Mouse (Mus musculus) forebrain, embryonic 14.5 days (tissue): ENCODE measurements around the gene Col4a6. TPM values are rescaled to one million over a fixed set of nuclear protein-coding genes. Genes with fewer than 3 reads are reported as not detected.

ENCODE experiments used
- ATAC-seq: fragments of 200-750 bp; cut with Nextera tagmentation; 2 replicates; pipeline ENCODE4 v1.8.0; 2017; ENCODE audit warnings: mild to moderate bottlenecking, moderate library complexity
- DNase-seq: peaks from one replicate; pipeline ENCODE4 v3.0.0-alpha.2; 2015; ENCODE audit warnings: low spot score
- H3K27ac ChIP-seq: fragments of 300-500 bp; sonication (generic); 2 replicates; pipeline ENCODE4 v1.5.1; 2014; ENCODE audit warnings: low read depth, mild to moderate bottlenecking, control low read depth, low read length, moderate library complexity
- H3K27me3 ChIP-seq: fragments of 300-500 bp; sonication (generic); replicated peaks from 2 replicates; pipeline ENCODE4 v1.6.1; 2014; ENCODE audit warnings: low read length, control low read depth, mixed read lengths; ENCODE audit not compliant: control insufficient read depth, insufficient read depth
- H3K36me3 ChIP-seq: fragments of 300-500 bp; sonication (generic); 2 replicates; pipeline ENCODE4 v1.6.1; 2014; ENCODE audit warnings: low read length, control low read depth; ENCODE audit not compliant: control insufficient read depth, insufficient read depth
- H3K4me1 ChIP-seq: fragments of 300-500 bp; sonication (generic); 2 replicates; pipeline ENCODE4 v1.6.1; 2014; ENCODE audit warnings: antibody characterized with exemption, low read length, control low read depth; ENCODE audit not compliant: control insufficient read depth, insufficient read depth
- H3K4me2 ChIP-seq: fragments of 300-500 bp; sonication (generic); 2 replicates; pipeline ENCODE4 v1.6.1; 2014; ENCODE audit warnings: mild to moderate bottlenecking, control low read depth, low read length
- H3K4me3 ChIP-seq: fragments of 300-500 bp; sonication (generic); 2 replicates; pipeline ENCODE4 v1.5.1; 2014; ENCODE audit warnings: low read depth, low read length, control low read depth
- H3K9ac ChIP-seq: fragments of 300-500 bp; sonication (generic); 2 replicates; pipeline ENCODE4 v1.6.1; 2014; ENCODE audit warnings: mild to moderate bottlenecking, low read length, control low read depth, moderate library complexity
- H3K9me3 ChIP-seq: fragments of 300-500 bp; sonication (generic); replicated peaks from 2 replicates; pipeline ENCODE4 v1.6.1; 2016; ENCODE audit warnings: low read length, control low read depth, mixed read lengths; ENCODE audit not compliant: control insufficient read depth
- WGBS: fragments of 180-500 bp; shearing (Covaris S2); extraction: QIAGEN DNeasy Blood & Tissue Kit; methylation state at CpG from one replicate; pipeline ENCODE4 v1.1.7; 2014; 5-methylcytosine and 5-hydroxymethylcytosine counted together
- polyA plus RNA-seq: library from polyadenylated mRNA; unstranded; fragments of >200 nt; fragmentation: Nextera tagmentation; extraction: Ambion mirVana; gene quantifications from 2 replicates; pipeline ENCODE4 v1.2.1, GENCODE M21; 2014

Gene Col4a6
- polyA plus RNA-seq, 1 experiment from 2014 or later, result 1.3 TPM

DNA sequence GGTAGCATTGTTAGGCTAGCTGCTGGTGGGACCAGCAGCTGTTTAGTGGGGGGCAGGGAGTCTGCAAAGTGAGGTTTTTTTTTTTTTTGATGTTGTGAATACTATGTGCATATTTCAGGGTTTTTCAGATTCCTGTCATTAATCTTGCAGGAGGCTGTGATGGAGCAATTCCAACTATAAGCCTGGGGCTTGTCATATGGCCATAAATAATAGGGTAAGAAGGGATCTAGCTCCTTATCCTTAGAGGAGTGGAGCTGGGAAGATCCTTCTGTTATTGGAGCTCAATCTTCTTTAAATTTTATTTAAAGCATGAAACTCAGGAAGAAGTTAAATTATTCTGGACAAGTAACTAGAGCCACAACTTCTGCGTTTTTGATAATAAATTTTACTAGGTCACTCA lies 157.7 kb downstream of the Col4a6 start:
- 82% methylated on average over 1 of the region's 1 CpGs for WGBS
- Histone ChIP-seq H3K4me2 (no peak overlapping the region), H3K27ac (no peak overlapping the region), H3K4me3 (no peak overlapping the region), H3K27me3 (no peaks in the 10 kb centered on the region), H3K4me1 (no peaks in the 10 kb centered on the region), H3K9me3 (no peaks in the 10 kb centered on the region), H3K9ac (no peak overlapping the region), H3K36me3 (no peaks in the 10 kb centered on the region)
- DNase-seq (no peak), ATAC-seq (no peak)

DNA sequence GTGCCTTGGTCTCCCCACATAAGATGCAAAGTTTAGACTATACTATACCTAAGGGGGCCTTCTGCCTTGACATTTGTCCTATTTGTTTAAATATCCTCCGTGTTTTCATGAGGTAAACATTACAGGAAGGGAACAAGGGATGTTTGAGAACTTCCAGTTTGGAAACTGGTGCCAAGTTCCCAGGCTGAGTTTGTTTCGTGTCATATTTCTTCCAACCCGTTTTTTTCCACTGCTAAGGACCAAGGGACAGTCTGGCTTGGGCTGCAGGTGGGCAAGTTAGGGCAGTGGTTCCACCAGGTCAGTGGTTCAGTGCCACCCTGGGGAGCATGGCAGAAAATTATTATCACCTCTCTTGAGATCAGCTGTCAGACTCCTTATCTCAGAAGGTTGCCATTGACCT lies 158.1 kb downstream of the Col4a6 start:
- no peak overlapping the region for H3K4me2 ChIP-seq
- no peak overlapping the region for H3K4me3 ChIP-seq
- no peak overlapping the region for H3K9ac ChIP-seq
- no peak for ATAC-seq
- H3K27me3 ChIP-seq, result no peaks in the 10 kb centered on the region
- no peaks in the 10 kb centered on the region for H3K4me1 ChIP-seq
- H3K9me3 ChIP-seq, result no peaks in the 10 kb centered on the region
- H3K27ac ChIP-seq, result no peak overlapping the region
- WGBS, result 51% methylated on average over 3 of the region's 3 CpGs
- DNase-seq, result no peak
- H3K36me3 ChIP-seq, result no peaks in the 10 kb centered on the region

DNA sequence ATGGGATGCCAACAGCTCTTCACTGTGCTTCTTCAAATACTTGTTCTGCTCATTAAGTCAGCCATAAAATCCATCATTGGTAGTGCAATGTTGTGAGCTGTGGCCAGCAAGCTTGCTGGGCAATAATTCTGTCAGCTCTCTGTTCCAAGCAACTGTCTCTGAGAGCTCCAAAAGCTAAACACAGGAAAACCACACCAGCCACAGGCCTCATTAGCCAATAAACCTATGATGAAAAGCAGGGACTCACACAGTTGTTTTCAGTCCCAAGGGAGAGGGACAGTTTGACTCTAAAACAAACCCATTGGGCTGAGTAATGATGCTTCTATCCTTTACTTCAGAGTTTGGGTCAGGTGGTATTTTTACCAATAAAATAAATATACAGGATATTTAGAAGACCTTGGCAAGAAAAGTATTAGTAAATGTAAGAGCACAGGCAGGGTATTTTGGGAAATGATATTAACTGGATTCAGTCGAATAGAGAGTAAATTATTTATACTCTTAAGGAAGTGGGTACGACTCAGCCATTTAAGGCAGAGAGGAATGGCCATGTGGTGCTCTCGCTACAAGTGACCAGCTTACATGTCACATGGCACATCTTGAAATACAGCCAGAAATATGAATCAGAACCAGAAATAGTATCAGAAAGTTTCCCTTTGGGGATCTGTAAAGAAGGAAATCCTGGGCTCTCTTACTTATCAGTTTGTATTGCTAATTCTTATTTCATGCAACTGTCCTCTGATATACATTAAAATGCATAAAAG lies 181.0 kb downstream of the Col4a6 start:
- Histone ChIP-seq H3K9ac (no peak overlapping the region), H3K9me3 (no peaks in the 10 kb centered on the region), H3K4me3 (no peak overlapping the region), H3K27me3 (no peaks in the 10 kb centered on the region), H3K4me2 (no peak overlapping the region), H3K4me1 (no peaks in the 10 kb centered on the region), H3K36me3 (no peaks in the 10 kb centered on the region), H3K27ac (no peak overlapping the region)
- ATAC-seq (no peak), DNase-seq (no peak)
- WGBS, result 83% methylated on average over 3 of the region's 3 CpGs

DNA sequence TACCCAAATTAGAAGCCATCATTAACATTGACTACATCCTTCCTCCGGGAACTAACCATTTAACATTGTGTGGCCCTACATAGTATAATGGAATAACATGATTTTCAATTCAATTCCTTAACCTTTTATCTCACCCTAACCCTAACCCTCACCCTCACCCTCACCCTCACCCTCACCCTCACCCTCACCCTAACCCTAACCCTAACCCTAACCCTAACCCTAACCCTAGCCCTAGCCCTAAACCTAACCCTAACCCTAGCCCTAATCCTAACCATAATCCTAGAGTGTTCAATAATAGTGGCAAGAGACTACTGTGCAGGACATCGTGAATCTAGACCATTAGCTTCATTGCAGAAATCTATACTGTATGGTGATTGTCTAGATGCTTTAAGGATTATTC lies 197.5 kb downstream of the Col4a6 start:
- Histone ChIP-seq H3K27me3 (no peaks in the 10 kb centered on the region), H3K36me3 (no peaks in the 10 kb centered on the region), H3K4me2 (no peak overlapping the region), H3K4me3 (no peak overlapping the region), H3K4me1 (no peaks in the 10 kb centered on the region), H3K27ac (no peak overlapping the region), H3K9ac (no peak overlapping the region), H3K9me3 (no peaks in the 10 kb centered on the region)
- no peak for DNase-seq
- no peak for ATAC-seq
- WGBS, result 93% methylated on average over 2 of the region's 2 CpGs

DNA sequence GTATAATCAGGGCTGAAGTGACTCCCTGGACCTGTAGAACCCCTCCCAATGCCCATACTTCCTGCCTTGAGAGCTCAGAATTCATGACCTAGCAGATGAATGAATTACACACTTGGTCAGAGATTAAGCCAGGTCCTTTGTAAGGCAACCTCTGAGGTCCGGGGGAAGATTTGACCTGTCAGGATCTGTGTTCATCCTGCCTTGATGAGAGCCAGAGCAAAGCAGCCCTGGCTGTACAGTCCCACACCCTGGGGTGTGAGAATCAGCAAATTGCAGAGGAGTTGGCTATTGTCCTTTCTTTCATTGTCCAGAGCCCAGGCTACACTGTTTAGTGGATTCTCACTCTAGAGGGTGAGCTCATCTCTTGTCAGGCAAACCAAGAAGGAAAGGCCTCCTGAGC lies 207.9 kb downstream of the Col4a6 start:
- ATAC-seq (no peak), DNase-seq (no peak)
- no peak overlapping the region for H3K9ac ChIP-seq
- 23% methylated on average over 1 of the region's 1 CpGs for WGBS
- H3K4me2 ChIP-seq, result no peak overlapping the region
- no peak overlapping the region for H3K27ac ChIP-seq
- no peak overlapping the region for H3K4me3 ChIP-seq
- no peaks in the 10 kb centered on the region for H3K36me3 ChIP-seq
- H3K9me3 ChIP-seq, result no peaks in the 10 kb centered on the region
- no peaks in the 10 kb centered on the region for H3K4me1 ChIP-seq
- H3K27me3 ChIP-seq, result no peaks in the 10 kb centered on the region

DNA sequence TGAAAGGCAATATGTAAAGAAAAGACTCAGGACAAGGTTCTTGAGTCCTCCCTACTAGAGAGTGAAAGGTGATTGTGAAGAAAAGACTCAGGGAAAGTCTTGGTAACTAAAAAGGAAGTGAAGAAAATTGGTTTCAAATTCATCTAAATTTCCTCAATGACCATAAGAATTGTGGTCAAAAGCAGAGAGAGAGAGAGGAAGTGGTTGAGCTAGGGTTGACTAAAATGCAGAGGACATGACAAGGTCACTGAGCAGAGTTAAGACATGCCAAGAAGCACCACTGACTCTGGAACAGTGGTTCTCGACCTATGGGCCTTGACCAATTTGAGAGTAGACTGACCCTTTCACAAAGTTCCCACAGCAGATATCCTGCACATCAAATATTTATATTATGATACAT lies 224.2 kb downstream of the Col4a6 start:
- no peak for DNase-seq
- Histone ChIP-seq H3K27me3 (no peaks in the 10 kb centered on the region), H3K9me3 (no peaks in the 10 kb centered on the region), H3K36me3 (no peaks in the 10 kb centered on the region), H3K27ac (no peak overlapping the region), H3K4me3 (no peak overlapping the region), H3K4me2 (no peak overlapping the region), H3K4me1 (no peaks in the 10 kb centered on the region), H3K9ac (no peak overlapping the region)
- WGBS, result 52% methylated on average over 1 of the region's 1 CpGs
- no peak for ATAC-seq

DNA sequence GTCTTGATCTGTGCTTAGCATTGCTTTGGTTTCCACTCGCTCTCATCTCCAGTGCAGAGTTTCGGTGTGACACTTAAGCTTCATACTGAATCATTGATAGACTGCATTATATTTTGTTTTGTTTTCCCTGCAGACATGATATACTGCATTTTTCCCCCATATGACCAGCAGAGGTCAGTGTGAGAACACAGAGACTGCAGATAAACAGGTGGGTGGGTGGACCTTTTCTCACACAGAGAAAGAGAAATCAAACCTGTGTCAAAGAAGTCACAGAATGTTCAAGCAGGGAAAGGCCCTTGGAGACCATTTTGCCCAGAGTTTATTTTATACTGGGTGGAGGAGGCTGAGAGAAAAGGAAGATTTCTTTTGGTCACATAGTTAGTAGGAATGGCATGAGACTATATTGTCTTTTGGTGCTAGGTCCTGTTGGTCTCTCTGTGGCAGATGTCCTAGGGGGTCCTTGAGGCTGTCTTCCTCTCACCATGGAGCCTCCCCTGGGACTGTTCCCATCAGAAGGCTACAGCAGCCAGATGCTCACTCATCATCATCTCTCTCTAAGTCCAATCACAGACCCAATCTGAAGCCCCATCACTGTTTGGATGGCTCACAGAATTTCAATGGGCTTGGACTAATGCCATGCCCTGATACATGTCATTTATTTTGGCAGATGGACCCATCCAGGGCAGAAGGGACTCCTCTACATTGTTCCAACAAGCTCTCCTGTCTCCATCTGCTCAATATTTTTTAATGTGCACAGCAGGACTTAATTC lies 237.1 kb downstream of the Col4a6 start:
- Histone ChIP-seq H3K9ac (no peak overlapping the region), H3K27ac (no peak overlapping the region), H3K4me3 (no peak overlapping the region), H3K4me1 (no peaks in the 10 kb centered on the region), H3K4me2 (no peak overlapping the region), H3K27me3 (no peaks in the 10 kb centered on the region), H3K36me3 (no peaks in the 10 kb centered on the region), H3K9me3 (no peaks in the 10 kb centered on the region)
- ATAC-seq (no peak), DNase-seq (peak; percentile 57)
- WGBS, result 64% methylated on average over 2 of the region's 2 CpGs

DNA sequence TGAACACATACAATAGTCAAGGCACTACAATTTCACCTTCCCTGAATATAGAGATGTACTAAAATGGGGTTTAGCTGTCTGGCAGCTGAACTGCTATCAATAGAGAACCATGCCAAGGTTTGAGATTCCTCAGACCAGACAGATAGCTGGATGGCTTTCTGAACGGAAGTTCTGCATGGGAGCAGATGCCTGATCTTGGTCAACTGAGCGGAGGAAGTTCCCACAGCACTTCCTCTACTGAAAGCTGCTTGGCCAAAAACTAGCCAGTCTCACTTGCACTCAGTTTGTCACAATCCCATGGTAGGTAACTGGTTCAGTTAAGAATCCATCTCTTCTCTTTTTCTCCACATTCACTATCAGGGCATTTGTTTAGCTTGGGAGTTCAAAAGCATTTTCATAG lies 245.7 kb downstream of the Col4a6 start:
- H3K4me2 ChIP-seq, result no peak overlapping the region
- no peaks in the 10 kb centered on the region for H3K36me3 ChIP-seq
- H3K4me1 ChIP-seq, result no peaks in the 10 kb centered on the region
- no peak overlapping the region for H3K27ac ChIP-seq
- ATAC-seq (no peak), DNase-seq (no peak)
- H3K27me3 ChIP-seq, result 0 out of 2 replicates have a peak, but pooled peaks cover 2% of the 10 kb centered on the region
- WGBS, result 85% methylated on average over 2 of the region's 2 CpGs
- H3K4me3 ChIP-seq, result no peak overlapping the region
- H3K9ac ChIP-seq, result no peak overlapping the region
- no peaks in the 10 kb centered on the region for H3K9me3 ChIP-seq

DNA sequence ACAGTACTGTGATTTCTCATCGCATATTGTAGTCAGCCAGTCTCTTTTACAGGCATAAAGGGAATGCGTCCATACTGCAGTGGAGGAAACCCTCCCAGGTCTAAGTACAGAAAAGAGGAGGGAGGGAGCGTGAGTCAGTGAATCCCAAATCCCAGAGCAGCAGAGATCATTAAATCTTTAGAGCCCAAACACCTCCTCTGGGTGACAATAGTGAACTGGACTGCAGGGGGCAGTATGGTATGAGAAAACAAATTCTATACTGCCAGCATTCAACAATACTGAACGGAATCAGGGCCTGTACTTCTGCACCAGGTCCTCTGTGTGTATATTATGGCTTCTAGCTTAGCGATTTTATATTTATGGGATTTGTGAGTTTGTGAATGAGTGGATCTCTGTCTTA lies 261.1 kb downstream of the Col4a6 start:
- WGBS, result 37% methylated on average over 5 of the region's 5 CpGs

More for the DNA sequence above, 261.1 kb downstream of the Col4a6 start:
- no peak overlapping the region for H3K9ac ChIP-seq
- no peaks in the 10 kb centered on the region for H3K27me3 ChIP-seq
- H3K4me2 ChIP-seq, result no peak overlapping the region
- H3K9me3 ChIP-seq, result no peaks in the 10 kb centered on the region
- DNase-seq (peak; percentile 69), ATAC-seq (peak; percentile 70)
- H3K27ac ChIP-seq, result no peak overlapping the region
- no peaks in the 10 kb centered on the region for H3K4me1 ChIP-seq
- H3K36me3 ChIP-seq, result no peaks in the 10 kb centered on the region
- no peak overlapping the region for H3K4me3 ChIP-seq
